Mouse (Mus musculus) forebrain, embryonic 14.5 days (tissue): ENCODE measurements around the gene Ccr6. TPM values are rescaled to one million over a fixed set of nuclear protein-coding genes. Genes with fewer than 3 reads are reported as not detected.
A peak's percentile ranks its signal among the peaks of the same experiment; 100 is the strongest.
"Not testable (repeated sequence)": the region's sequence is repeated elsewhere in the genome, so short reads cannot be mapped to it uniquely, and the experiment has no call there.

Experiments
- ATAC-seq: fragments of 200-750 bp; cut with Nextera tagmentation; 2 replicates; pipeline ENCODE4 v1.8.0; 2017; ENCODE audit warnings: mild to moderate bottlenecking, moderate library complexity
- DNase-seq: peaks from one replicate; pipeline ENCODE4 v3.0.0-alpha.2; 2015; ENCODE audit warnings: low spot score
- H3K27ac ChIP-seq: fragments of 300-500 bp; sonication (generic); 2 replicates; pipeline ENCODE4 v1.5.1; 2014; ENCODE audit warnings: low read depth, mild to moderate bottlenecking, control low read depth, low read length, moderate library complexity
- H3K27me3 ChIP-seq: fragments of 300-500 bp; sonication (generic); replicated peaks from 2 replicates; pipeline ENCODE4 v1.6.1; 2014; ENCODE audit warnings: low read length, control low read depth, mixed read lengths; ENCODE audit not compliant: control insufficient read depth, insufficient read depth
- H3K36me3 ChIP-seq: fragments of 300-500 bp; sonication (generic); 2 replicates; pipeline ENCODE4 v1.6.1; 2014; ENCODE audit warnings: low read length, control low read depth; ENCODE audit not compliant: control insufficient read depth, insufficient read depth
- H3K4me1 ChIP-seq: fragments of 300-500 bp; sonication (generic); 2 replicates; pipeline ENCODE4 v1.6.1; 2014; ENCODE audit warnings: antibody characterized with exemption, low read length, control low read depth; ENCODE audit not compliant: control insufficient read depth, insufficient read depth
- H3K4me2 ChIP-seq: fragments of 300-500 bp; sonication (generic); 2 replicates; pipeline ENCODE4 v1.6.1; 2014; ENCODE audit warnings: mild to moderate bottlenecking, control low read depth, low read length
- H3K4me3 ChIP-seq: fragments of 300-500 bp; sonication (generic); 2 replicates; pipeline ENCODE4 v1.5.1; 2014; ENCODE audit warnings: low read depth, low read length, control low read depth
- H3K9ac ChIP-seq: fragments of 300-500 bp; sonication (generic); 2 replicates; pipeline ENCODE4 v1.6.1; 2014; ENCODE audit warnings: mild to moderate bottlenecking, low read length, control low read depth, moderate library complexity
- H3K9me3 ChIP-seq: fragments of 300-500 bp; sonication (generic); replicated peaks from 2 replicates; pipeline ENCODE4 v1.6.1; 2016; ENCODE audit warnings: low read length, control low read depth, mixed read lengths; ENCODE audit not compliant: control insufficient read depth
- WGBS: fragments of 180-500 bp; shearing (Covaris S2); extraction: QIAGEN DNeasy Blood & Tissue Kit; methylation state at CpG from one replicate; pipeline ENCODE4 v1.1.7; 2014; 5-methylcytosine and 5-hydroxymethylcytosine counted together
- polyA plus RNA-seq: library from polyadenylated mRNA; unstranded; fragments of >200 nt; fragmentation: Nextera tagmentation; extraction: Ambion mirVana; gene quantifications from 2 replicates; pipeline ENCODE4 v1.2.1, GENCODE M21; 2014

The Ccr6 gene
- polyA plus RNA-seq, 1 experiment from 2014 or later: not detected

- ATAC-seq, H3K9me3 ChIP-seq, H3K27ac ChIP-seq, H3K36me3 ChIP-seq, H3K9ac ChIP-seq, H3K4me1 ChIP-seq, H3K27me3 ChIP-seq, H3K4me3 ChIP-seq, H3K4me2 ChIP-seq: not testable (repeated sequence)
- peak; percentile 83 for DNase-seq
- WGBS: 18% methylated on average over 7 of the region's 7 CpGs
Measured at GRCm38 (mm10) chr17:8264638-8265037, 28.8 kb downstream of the Ccr6 start.

GRCm38 (mm10) chr17:8272054-8272749 is 36.4 kb downstream of the Ccr6 start:
- DNase-seq (no peak), ATAC-seq (no peak)
- WGBS: 54% methylated on average over 6 of the region's 6 CpGs
- Histone ChIP-seq H3K4me2 (no peak overlapping the region), H3K36me3 (no peaks in the 10 kb centered on the region), H3K9me3 (no peaks in the 10 kb centered on the region), H3K9ac (no peak overlapping the region), H3K4me1 (no peaks in the 10 kb centered on the region), H3K4me3 (no peak overlapping the region), H3K27me3 (no peaks in the 10 kb centered on the region), H3K27ac (no peak overlapping the region)

GRCm38 (mm10) chr17:8272951-8273350 is 37.1 kb downstream of the Ccr6 start:
- 87% methylated on average over 6 of the region's 6 CpGs for WGBS
- no peak overlapping the region for H3K4me2 ChIP-seq
- ATAC-seq: no peak
- no peaks in the 10 kb centered on the region for H3K36me3 ChIP-seq
- no peak overlapping the region for H3K27ac ChIP-seq
- H3K4me3 ChIP-seq: no peak overlapping the region
- no peaks in the 10 kb centered on the region for H3K27me3 ChIP-seq
- DNase-seq: no peak
- H3K9ac ChIP-seq: no peak overlapping the region
- H3K9me3 ChIP-seq: no peaks in the 10 kb centered on the region
- H3K4me1 ChIP-seq: no peaks in the 10 kb centered on the region

- Histone ChIP-seq H3K27me3 (no peaks in the 10 kb centered on the region), H3K27ac (no peak overlapping the region), H3K4me2 (no peak overlapping the region), H3K9me3 (no peaks in the 10 kb centered on the region), H3K36me3 (no peaks in the 10 kb centered on the region), H3K9ac (no peak overlapping the region), H3K4me1 (no peaks in the 10 kb centered on the region), H3K4me3 (no peak overlapping the region)
- WGBS: 77% methylated on average over 4 of the region's 4 CpGs
- DNase-seq: no peak
- ATAC-seq: no peak
Measured at GRCm38 (mm10) chr17:8276071-8276470, 40.2 kb downstream of the Ccr6 start.

GRCm38 (mm10) chr17:8276680-8277079 is 40.8 kb downstream of the Ccr6 start:
- 80% methylated on average over 7 of the region's 7 CpGs for WGBS
- DNase-seq (no peak), ATAC-seq (no peak)
- Histone ChIP-seq H3K4me3 (no peak overlapping the region), H3K9me3 (no peaks in the 10 kb centered on the region), H3K36me3 (no peaks in the 10 kb centered on the region), H3K4me2 (no peak overlapping the region), H3K9ac (no peak overlapping the region), H3K27me3 (no peaks in the 10 kb centered on the region), H3K4me1 (no peaks in the 10 kb centered on the region), H3K27ac (no peak overlapping the region)

GRCm38 (mm10) chr17:8277266-8277665 is 41.4 kb downstream of the Ccr6 start:
- DNase-seq: no peak
- H3K4me1 ChIP-seq: no peaks in the 10 kb centered on the region
- WGBS: 60% methylated on average over 3 of the region's 3 CpGs

GRCm38 (mm10) chr17:8278356-8278755 is 42.5 kb downstream of the Ccr6 start:
- no peak overlapping the region for H3K4me3 ChIP-seq
- no peak overlapping the region for H3K9ac ChIP-seq
- no peak overlapping the region for H3K4me2 ChIP-seq
- DNase-seq (no peak), ATAC-seq (no peak)
- WGBS: 64% methylated on average over 3 of the region's 3 CpGs
- H3K4me1 ChIP-seq: peaks cover 5% of the 10 kb centered on the region; the same call in 1 of the 2 replicates
- no peaks in the 10 kb centered on the region for H3K36me3 ChIP-seq
- H3K27ac ChIP-seq: no peak overlapping the region
- H3K27me3 ChIP-seq: no peaks in the 10 kb centered on the region
- H3K9me3 ChIP-seq: no peaks in the 10 kb centered on the region

More at GRCm38 (mm10) chr17:8277266-8277665, 41.4 kb downstream of the Ccr6 start:
- Histone ChIP-seq H3K36me3 (no peaks in the 10 kb centered on the region), H3K9ac (no peak overlapping the region), H3K27ac (no peak overlapping the region), H3K4me2 (no peak overlapping the region), H3K9me3 (no peaks in the 10 kb centered on the region), H3K27me3 (no peaks in the 10 kb centered on the region), H3K4me3 (no peak overlapping the region)
- ATAC-seq: no peak

- DNase-seq (peak; percentile 52), ATAC-seq (peak; percentile 67; the same call in 1 of the 2 replicates)
- WGBS: 3% methylated on average over 32 of the region's 35 CpGs
- H3K27me3 ChIP-seq: no peaks in the 10 kb centered on the region
- peak within 1 kb of the TSS; percentile 92 for H3K27ac ChIP-seq
- no peaks in the 10 kb centered on the region for H3K36me3 ChIP-seq
- H3K4me1 ChIP-seq: peaks cover 13% of the 10 kb centered on the region
- H3K4me2 ChIP-seq: peak within 1 kb of the TSS; percentile 99
- H3K9ac ChIP-seq: peak within 1 kb of the TSS; percentile 85
- H3K4me3 ChIP-seq: peak within 1 kb of the TSS; percentile 80
- H3K9me3 ChIP-seq: no peaks in the 10 kb centered on the region
Measured at GRCm38 (mm10) chr17:8282821-8283525, 47.1 kb downstream of the Ccr6 start, which contains the start of gene Mpc1. TSS of gene Mpc1 (plus strand) at chr17:8282904.
